Mouse (Mus musculus): Measurements from ENCODE around the gene Stk35. TPM values are rescaled to one million over a fixed set of nuclear protein-coding genes. Genes with fewer than 3 reads are reported as not detected.
A peak's percentile ranks its signal among the peaks of the same experiment; 100 is the strongest.

The Stk35 gene
- polyA plus RNA-seq, 1 experiment from 2014 or later, result 14.3 TPM

DNA sequence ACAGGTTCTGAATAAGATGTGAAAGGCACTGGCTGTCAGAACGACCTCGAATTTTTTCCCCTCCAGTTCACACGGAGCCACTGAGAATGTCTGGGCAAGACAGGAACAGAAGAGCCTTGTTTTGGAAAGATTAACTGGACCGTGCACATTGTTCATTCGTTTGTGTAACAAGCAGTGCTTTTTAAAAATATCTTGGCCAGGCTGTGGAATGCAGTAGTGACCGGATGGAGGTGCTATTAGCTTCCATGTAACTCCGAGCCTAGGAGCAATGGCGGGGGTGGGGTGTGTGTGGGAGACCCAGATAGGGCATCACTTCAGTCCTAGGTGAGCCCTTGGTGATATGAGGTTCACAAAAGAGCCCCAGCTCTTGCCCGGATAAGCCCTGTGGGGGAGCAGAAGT is 73.8 kb downstream of the Stk35 start:
- no peaks in the 10 kb centered on the region for H3K36me3 ChIP-seq (ENCODE audit: control insufficient read depth, insufficient read depth, low read length)
- no peaks in the 10 kb centered on the region for H3K4me1 ChIP-seq (replicated peaks; ENCODE audit: control insufficient read depth, insufficient read depth, low read length)
- H3K4me3 ChIP-seq (ENCODE audit: low read depth, low read length), result no peak overlapping the region
- no peaks in the 10 kb centered on the region for H3K9me3 ChIP-seq (ENCODE audit: control insufficient read depth, low read length)
- whole genome bisulfite sequencing, result 66% methylated on average over 9 of the region's 9 CpGs
- no peak for ATAC-seq (ENCODE audit: low FRiP score)
- no peaks in the 10 kb centered on the region for H3K27me3 ChIP-seq (ENCODE audit: control insufficient read depth, insufficient read depth, low read length)
- H3K9ac ChIP-seq (ENCODE audit: low read depth, low read length), result no peak overlapping the region
- no peak overlapping the region for H3K4me2 ChIP-seq (replicated peaks; ENCODE audit: low read depth, low read length)
- no peak overlapping the region for H3K27ac ChIP-seq (ENCODE audit: low read depth, low read length)
- no peak for DNase-seq (ENCODE audit: low spot score)

DNA sequence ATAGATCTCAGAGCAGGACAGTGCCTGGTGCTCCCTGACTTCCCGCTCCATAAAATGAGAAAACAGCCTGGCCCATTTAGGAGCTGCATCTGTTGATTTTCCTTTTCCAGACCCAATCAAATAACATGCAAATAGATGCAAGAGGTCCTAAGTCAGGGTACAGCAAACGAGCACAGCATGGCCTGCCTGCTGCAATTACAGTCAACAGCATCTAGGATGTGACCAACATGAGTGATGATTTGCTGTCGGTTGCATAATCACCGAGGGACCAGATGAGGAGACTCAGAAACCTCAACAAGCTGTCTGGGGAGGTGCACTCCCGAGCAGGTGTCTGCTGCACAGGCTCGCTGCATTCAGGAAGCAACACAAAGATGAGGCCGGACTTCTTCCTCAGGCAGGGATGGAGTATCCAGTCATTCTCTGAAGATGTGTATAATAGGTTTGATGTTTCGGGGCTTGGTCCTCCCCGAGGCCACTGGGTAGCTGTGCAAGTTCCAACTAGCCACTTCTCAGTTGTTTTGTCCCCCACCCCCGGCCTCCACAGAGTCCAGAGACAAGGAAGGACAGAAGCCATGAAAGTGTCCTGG is 74.3 kb downstream of the Stk35 start:
- no peak overlapping the region for H3K9ac ChIP-seq (ENCODE audit: low read depth, low read length)
- H3K27ac ChIP-seq (ENCODE audit: low read depth, low read length), result no peak overlapping the region
- no peak for ATAC-seq (ENCODE audit: low FRiP score)
- no peaks in the 10 kb centered on the region for H3K27me3 ChIP-seq (ENCODE audit: control insufficient read depth, insufficient read depth, low read length)
- H3K4me3 ChIP-seq (ENCODE audit: low read depth, low read length), result no peak overlapping the region
- 79% methylated on average over 10 of the region's 10 CpGs for WGBS
- H3K4me2 ChIP-seq (replicated peaks; ENCODE audit: low read depth, low read length), result no peak overlapping the region
- no peaks in the 10 kb centered on the region for H3K36me3 ChIP-seq (ENCODE audit: control insufficient read depth, insufficient read depth, low read length)
- no peak for DNase-seq (ENCODE audit: low spot score)
- H3K4me1 ChIP-seq (replicated peaks; ENCODE audit: control insufficient read depth, insufficient read depth, low read length), result no peaks in the 10 kb centered on the region
- H3K9me3 ChIP-seq (ENCODE audit: control insufficient read depth, low read length), result no peaks in the 10 kb centered on the region

DNA sequence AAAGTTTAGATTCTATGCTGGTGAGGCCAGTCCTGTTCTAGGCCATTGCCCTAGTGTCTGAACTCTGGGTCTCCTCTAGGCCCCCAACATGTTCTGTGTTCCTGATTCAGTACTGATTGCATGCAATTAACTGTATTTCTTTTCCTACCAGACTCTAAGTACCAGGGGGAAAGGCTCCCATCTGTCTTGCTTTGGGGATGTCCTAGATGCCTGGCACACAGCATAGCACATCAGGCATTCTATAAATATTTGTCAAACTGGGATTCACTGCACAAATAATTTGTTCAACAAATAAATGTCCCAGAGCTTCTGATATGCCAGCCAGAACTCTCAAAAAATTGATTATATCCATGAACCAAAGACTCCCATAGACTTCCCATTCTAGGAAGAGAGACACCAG is 76.6 kb downstream of the Stk35 start:
- Histone ChIP-seq H3K27ac (ENCODE audit: low read depth, low read length) (no peak overlapping the region), H3K4me1 (replicated peaks; ENCODE audit: control insufficient read depth, insufficient read depth, low read length) (no peaks in the 10 kb centered on the region), H3K4me2 (replicated peaks; ENCODE audit: low read depth, low read length) (no peak overlapping the region), H3K9ac (ENCODE audit: low read depth, low read length) (no peak overlapping the region), H3K36me3 (ENCODE audit: control insufficient read depth, insufficient read depth, low read length) (no peaks in the 10 kb centered on the region), H3K9me3 (ENCODE audit: control insufficient read depth, low read length) (no peaks in the 10 kb centered on the region), H3K4me3 (ENCODE audit: low read depth, low read length) (no peak overlapping the region), H3K27me3 (ENCODE audit: control insufficient read depth, insufficient read depth, low read length) (no peaks in the 10 kb centered on the region)
- DNase-seq (ENCODE audit: low spot score), result no peak
- ATAC-seq (ENCODE audit: low FRiP score), result no peak

DNA sequence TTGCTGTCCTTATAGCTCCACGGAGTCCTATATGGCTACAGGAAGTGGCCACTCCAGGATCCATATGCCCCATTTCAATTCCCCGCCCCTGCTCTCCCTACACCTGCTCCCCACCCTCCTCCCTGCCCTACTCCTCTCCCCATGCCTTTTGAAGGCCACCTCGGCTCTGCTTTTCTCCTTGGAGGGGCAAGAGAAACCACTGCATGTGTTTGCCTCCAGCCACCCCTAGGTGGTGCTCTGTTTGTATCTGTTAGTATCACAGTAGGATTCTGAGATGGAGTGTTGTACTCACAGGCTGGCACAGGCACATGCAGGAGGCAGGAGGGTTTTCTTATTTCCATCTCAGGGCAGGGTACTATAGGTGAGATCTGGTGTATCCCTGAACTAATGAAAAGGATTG is 79.5 kb downstream of the Stk35 start:
- no peak for ATAC-seq (ENCODE audit: low FRiP score)
- no peak overlapping the region for H3K4me3 ChIP-seq (ENCODE audit: low read depth, low read length)
- no peak overlapping the region for H3K27ac ChIP-seq (ENCODE audit: low read depth, low read length)
- H3K27me3 ChIP-seq (ENCODE audit: control insufficient read depth, insufficient read depth, low read length), result no peaks in the 10 kb centered on the region
- no peaks in the 10 kb centered on the region for H3K36me3 ChIP-seq (ENCODE audit: control insufficient read depth, insufficient read depth, low read length)
- H3K4me1 ChIP-seq (replicated peaks; ENCODE audit: control insufficient read depth, insufficient read depth, low read length), result no peaks in the 10 kb centered on the region
- H3K4me2 ChIP-seq (replicated peaks; ENCODE audit: low read depth, low read length), result no peak overlapping the region
- H3K9me3 ChIP-seq (ENCODE audit: control insufficient read depth, low read length), result no peaks in the 10 kb centered on the region
- DNase-seq (ENCODE audit: low spot score), result peak; percentile 60
- WGBS, result 47% methylated on average over 3 of the region's 3 CpGs
- no peak overlapping the region for H3K9ac ChIP-seq (ENCODE audit: low read depth, low read length)

DNA sequence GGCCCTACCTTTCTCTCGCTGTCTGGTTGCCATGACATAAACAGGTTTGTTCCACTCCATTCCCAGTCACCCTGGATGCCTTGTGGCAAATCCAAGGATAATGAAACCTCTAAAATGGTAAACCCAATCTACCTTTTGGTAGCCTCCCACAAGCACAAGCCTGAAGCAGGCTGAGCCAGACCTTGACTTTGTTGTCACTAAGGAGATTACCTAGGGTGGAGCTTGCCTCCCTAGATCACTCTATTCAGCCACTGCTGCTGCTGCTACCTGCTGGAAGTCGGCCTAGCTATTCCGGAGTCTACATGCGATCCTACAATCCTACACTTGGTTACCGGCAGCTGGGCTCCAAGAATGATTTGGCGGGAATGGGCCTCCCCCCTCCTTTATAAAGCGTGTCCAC is 79.9 kb downstream of the Stk35 start:
- H3K4me3 ChIP-seq (ENCODE audit: low read depth, low read length), result no peak overlapping the region
- H3K4me2 ChIP-seq (replicated peaks; ENCODE audit: low read depth, low read length), result no peak overlapping the region
- DNase-seq (ENCODE audit: low spot score) (no peak), ATAC-seq (ENCODE audit: low FRiP score) (no peak)
- no peaks in the 10 kb centered on the region for H3K36me3 ChIP-seq (ENCODE audit: control insufficient read depth, insufficient read depth, low read length)
- H3K4me1 ChIP-seq (replicated peaks; ENCODE audit: control insufficient read depth, insufficient read depth, low read length), result no peaks in the 10 kb centered on the region
- no peak overlapping the region for H3K9ac ChIP-seq (ENCODE audit: low read depth, low read length)
- no peak overlapping the region for H3K27ac ChIP-seq (ENCODE audit: low read depth, low read length)
- no peaks in the 10 kb centered on the region for H3K27me3 ChIP-seq (ENCODE audit: control insufficient read depth, insufficient read depth, low read length)
- H3K9me3 ChIP-seq (ENCODE audit: control insufficient read depth, low read length), result no peaks in the 10 kb centered on the region
- 90% methylated on average over 7 of the region's 7 CpGs for WGBS

DNA sequence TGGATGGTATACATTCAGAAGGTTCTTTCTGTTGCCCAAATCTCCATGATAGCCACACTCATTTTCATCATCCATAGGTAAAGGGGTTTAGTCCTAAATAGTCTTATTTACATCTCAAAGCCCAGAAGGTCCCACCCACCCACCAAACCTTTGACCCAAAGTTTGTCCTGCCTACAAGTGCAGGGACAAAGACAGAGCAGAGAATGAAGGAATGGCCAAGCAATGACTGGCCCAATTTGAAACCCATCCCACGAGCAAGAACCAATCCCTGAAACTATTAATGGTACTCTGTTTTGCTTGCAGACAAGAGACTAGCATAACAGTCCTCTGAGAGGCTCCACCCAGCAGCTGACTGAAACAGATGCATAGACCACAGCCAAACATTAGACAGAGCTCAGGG is 81.6 kb downstream of the Stk35 start:
- H3K27ac ChIP-seq (ENCODE audit: low read depth, low read length), result no peak overlapping the region
- H3K9ac ChIP-seq (ENCODE audit: low read depth, low read length), result no peak overlapping the region
- DNase-seq (ENCODE audit: low spot score), result no peak
- ATAC-seq (ENCODE audit: low FRiP score), result no peak
- no peak overlapping the region for H3K4me3 ChIP-seq (ENCODE audit: low read depth, low read length)
- no peaks in the 10 kb centered on the region for H3K4me1 ChIP-seq (replicated peaks; ENCODE audit: control insufficient read depth, insufficient read depth, low read length)
- no peaks in the 10 kb centered on the region for H3K9me3 ChIP-seq (ENCODE audit: control insufficient read depth, low read length)
- 79% methylated on average over 1 of the region's 1 CpGs for WGBS
- H3K27me3 ChIP-seq (ENCODE audit: control insufficient read depth, insufficient read depth, low read length), result no peaks in the 10 kb centered on the region
- no peaks in the 10 kb centered on the region for H3K36me3 ChIP-seq (ENCODE audit: control insufficient read depth, insufficient read depth, low read length)
- no peak overlapping the region for H3K4me2 ChIP-seq (replicated peaks; ENCODE audit: low read depth, low read length)

Other genes starting within 250 kb of the Stk35 start
- gene Sirpa, start 207.7 kb upstream of the Stk35 start, polyA plus RNA-seq (2014; fragmentation: Nextera tagmentation; extraction: Ambion mirVana), result 17.2 and 18.4 TPM in 2 replicates
- 1.5 and 1.9 TPM in 2 replicates for gene Pdyn, start 100.7 kb upstream of the Stk35 start, polyA plus RNA-seq (2014; fragmentation: Nextera tagmentation; extraction: Ambion mirVana)
- 0.11 TPM in 1 of 2 replicates, not detected in the other for gene Tgm3, start 211.8 kb downstream of the Stk35 start, polyA plus RNA-seq (2014; fragmentation: Nextera tagmentation; extraction: Ambion mirVana)

All from hindbrain, embryonic 11.5 days (tissue).